Mouse (Mus musculus) layer of hippocampus, postnatal 36 days (tissue): Measurements from ENCODE around the gene Tekt4. TPM values are rescaled to one million over a fixed set of nuclear protein-coding genes. Genes with fewer than 3 reads are reported as not detected.

Experiments used
- DNase-seq, 2 experiments: peaks; one replicate each; pipeline ENCODE4 v3.0.0; 2022
- total RNA-seq, 2 experiments: library from RNA; stranded (reverse); gene quantifications; 2 replicates each; pipeline ENCODE4 v1.2.3; 2021

Tekt4 gene
- total RNA-seq, 2 experiments from 2014 or later, result 1.2 to 2.8 TPM

GRCm38 (mm10) chr17:25433223-25433616 lies 21.2 kb upstream of the Tekt4 start:
- peak in 1 of 2 experiments; percentile 44 for DNase-seq

GRCm38 (mm10) chr17:25433617-25434606 lies 20.5 kb upstream of the Tekt4 start, which contains the start of gene Cacna1h:
TSS of gene Cacna1h (minus strand) at chr17:25433783.
- peak; percentile 77 for DNase-seq

GRCm38 (mm10) chr17:25441417-25441816 lies 13.0 kb upstream of the Tekt4 start:
- no peak for DNase-seq

GRCm38 (mm10) chr17:25442889-25443288 lies 11.5 kb upstream of the Tekt4 start:
- DNase-seq, result no peak

GRCm38 (mm10) chr17:25445074-25445473 lies 9.3 kb upstream of the Tekt4 start:
- no peak for DNase-seq

GRCm38 (mm10) chr17:25445841-25446240 lies 8.6 kb upstream of the Tekt4 start:
- DNase-seq, result no peak

GRCm38 (mm10) chr17:25447865-25448264 lies 6.5 kb upstream of the Tekt4 start:
- no peak for DNase-seq

- no peak for DNase-seq
Measured at GRCm38 (mm10) chr17:25450329-25450728, 4.1 kb upstream of the Tekt4 start.

- DNase-seq, result no peak
Measured at GRCm38 (mm10) chr17:25452246-25452965, 2.0 kb upstream of the Tekt4 start.

- DNase-seq, result peak; percentile 79 to 81
Measured at GRCm38 (mm10) chr17:25456540-25456939, 2.1 kb downstream of the Tekt4 start.

- DNase-seq, result no peak
Measured at GRCm38 (mm10) chr17:25462236-25462875, 7.9 kb downstream of the Tekt4 start.

- no peak for DNase-seq
Measured at GRCm38 (mm10) chr17:25463326-25463945, 9.0 kb downstream of the Tekt4 start.

GRCm38 (mm10) chr17:25464091-25464490 lies 9.7 kb downstream of the Tekt4 start:
- no peak for DNase-seq

GRCm38 (mm10) chr17:25466257-25466656 lies 11.8 kb downstream of the Tekt4 start:
- no peak for DNase-seq

GRCm38 (mm10) chr17:25467781-25468180 lies 13.4 kb downstream of the Tekt4 start:
- DNase-seq, result no peak

GRCm38 (mm10) chr17:25468301-25468700 lies 13.9 kb downstream of the Tekt4 start:
- DNase-seq, result no peak

- DNase-seq, result peak; percentile 56 to 65
Measured at GRCm38 (mm10) chr17:25469798-25470197, 15.4 kb downstream of the Tekt4 start.

GRCm38 (mm10) chr17:25471418-25471817 lies 17.0 kb downstream of the Tekt4 start:
- peak in 1 of 2 experiments; percentile 39 for DNase-seq

GRCm38 (mm10) chr17:25472044-25472443 lies 17.6 kb downstream of the Tekt4 start:
- no peak for DNase-seq

GRCm38 (mm10) chr17:25474330-25475077 lies 20.1 kb downstream of the Tekt4 start:
- DNase-seq, result peak in 1 of 2 experiments; percentile 65
